Mouse (Mus musculus): ENCODE measurements around the gene Cdkal1. TPM values are rescaled to one million over a fixed set of nuclear protein-coding genes. Genes with fewer than 3 reads are reported as not detected.
A peak's percentile ranks its signal among the peaks of the same experiment; 100 is the strongest.

Gene Cdkal1
- polyA plus RNA-seq, 1 experiment from 2014 or later: 14.7 TPM

DNA sequence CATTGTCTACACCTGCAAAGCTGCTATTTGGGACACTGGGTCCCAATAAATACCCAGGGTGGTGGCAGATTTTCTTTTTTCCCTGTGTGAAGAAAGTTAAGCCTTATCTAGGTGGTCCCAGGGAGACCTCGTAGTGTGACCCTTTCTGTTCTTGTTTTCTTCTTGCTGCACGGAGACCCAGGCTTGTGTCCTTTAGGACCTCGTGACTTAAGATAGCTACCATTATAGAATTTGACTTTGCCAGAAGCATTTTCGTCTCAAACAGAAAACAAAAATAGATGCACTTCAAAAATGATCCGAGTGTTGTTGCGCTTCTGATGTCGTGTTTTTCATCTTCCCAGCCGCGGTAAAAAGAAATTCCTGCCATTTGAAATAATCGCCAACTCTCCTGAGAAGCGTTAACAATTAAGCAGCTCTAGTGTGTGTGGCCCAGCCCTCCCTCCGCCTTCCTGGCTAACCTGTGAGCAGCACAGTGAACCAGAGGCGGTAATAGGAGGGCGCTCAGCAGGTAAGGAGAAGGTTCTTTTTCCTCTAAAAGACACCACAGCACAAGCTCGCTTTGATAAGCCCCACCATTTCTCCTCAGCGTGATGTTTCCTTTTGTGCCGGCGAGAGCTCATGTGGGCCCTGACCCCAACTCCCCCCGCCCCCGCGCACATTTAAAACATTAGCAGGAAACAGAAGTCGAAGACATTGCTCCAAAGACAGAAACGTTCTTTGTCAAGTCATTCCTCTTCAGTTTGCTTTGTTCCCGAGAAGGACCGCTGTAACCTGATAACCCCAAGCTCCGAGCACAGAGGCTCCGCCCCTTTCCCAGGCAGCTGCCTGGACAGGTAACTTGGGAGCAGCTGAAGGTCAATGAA lies 645.1 kb downstream of the Cdkal1 start:
- peak overlapping the region; percentile 76 for H3K27ac ChIP-seq (replicated peaks)
- peak; percentile 74 for DNase-seq (ENCODE audit: low spot score)
- peak overlapping the region; percentile 24; the same call in 1 of the 2 replicates for H3K9ac ChIP-seq (ENCODE audit: low read length)
- H3K4me1 ChIP-seq (replicated peaks; ENCODE audit: control insufficient read depth, insufficient read depth): 0 out of 2 replicates have a peak, but pooled peaks cover 3% of the 10 kb centered on the region
- peak; percentile 83 for ATAC-seq (ENCODE audit: low FRiP score, low TSS enrichment)
- 7% methylated on average over 27 of the region's 27 CpGs for WGBS
- TF ChIP-seq CTCF (IDR thresholded peaks at IDR 0.05; ENCODE audit: low read depth): no peak
- no peak for TF ChIP-seq EP300 (optimal IDR thresholded peaks at IDR 0.05)
- H3K4me2 ChIP-seq (replicated peaks; ENCODE audit: low read depth): peak overlapping the region; percentile 66
- no peaks in the 10 kb centered on the region for H3K9me3 ChIP-seq (ENCODE audit: control insufficient read depth, low read length)
- H3K36me3 ChIP-seq (ENCODE audit: control insufficient read depth, insufficient read depth, low read length): no peaks in the 10 kb centered on the region
- peak overlapping the region; percentile 30 for H3K4me3 ChIP-seq (ENCODE audit: low read depth, low read length)
- no peaks in the 10 kb centered on the region for H3K27me3 ChIP-seq (ENCODE audit: control insufficient read depth, insufficient read depth, low read length)

DNA sequence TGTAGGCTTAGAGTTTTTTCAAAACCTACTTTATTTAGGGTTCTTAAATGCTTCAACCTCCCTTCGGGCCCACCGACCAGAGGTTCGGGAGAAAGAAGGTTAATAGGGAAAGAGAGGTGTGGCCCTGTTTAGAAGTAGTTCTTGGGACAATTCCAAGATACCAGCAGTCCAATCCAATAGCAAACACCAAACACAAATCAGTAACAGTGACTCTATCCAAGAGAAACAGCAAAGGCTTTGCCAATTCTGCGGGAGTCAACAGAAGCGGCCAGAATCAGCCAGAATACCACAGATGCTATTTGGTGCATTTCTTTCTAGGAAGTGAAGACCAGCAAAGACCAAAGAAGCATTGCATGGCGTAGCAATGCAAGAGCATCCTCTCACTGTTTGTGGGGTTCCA lies 646.7 kb downstream of the Cdkal1 start:
- H3K27me3 ChIP-seq (ENCODE audit: control insufficient read depth, insufficient read depth, low read length): no peaks in the 10 kb centered on the region
- TF ChIP-seq EP300 (optimal IDR thresholded peaks at IDR 0.05) (no peak), CTCF (IDR thresholded peaks at IDR 0.05; ENCODE audit: low read depth) (no peak)
- no peak overlapping the region for H3K4me2 ChIP-seq (replicated peaks; ENCODE audit: low read depth)
- H3K4me3 ChIP-seq (ENCODE audit: low read depth, low read length): no peak overlapping the region
- H3K36me3 ChIP-seq (ENCODE audit: control insufficient read depth, insufficient read depth, low read length): no peaks in the 10 kb centered on the region
- peak; percentile 6 for DNase-seq (ENCODE audit: low spot score)
- H3K27ac ChIP-seq (replicated peaks): no peak overlapping the region
- 0 out of 2 replicates have a peak, but pooled peaks cover 3% of the 10 kb centered on the region for H3K4me1 ChIP-seq (replicated peaks; ENCODE audit: control insufficient read depth, insufficient read depth)
- ATAC-seq (ENCODE audit: low FRiP score, low TSS enrichment): no peak
- WGBS: 92% methylated on average over 6 of the region's 6 CpGs
- H3K9ac ChIP-seq (ENCODE audit: low read length): no peak overlapping the region
- H3K9me3 ChIP-seq (ENCODE audit: control insufficient read depth, low read length): no peaks in the 10 kb centered on the region

DNA sequence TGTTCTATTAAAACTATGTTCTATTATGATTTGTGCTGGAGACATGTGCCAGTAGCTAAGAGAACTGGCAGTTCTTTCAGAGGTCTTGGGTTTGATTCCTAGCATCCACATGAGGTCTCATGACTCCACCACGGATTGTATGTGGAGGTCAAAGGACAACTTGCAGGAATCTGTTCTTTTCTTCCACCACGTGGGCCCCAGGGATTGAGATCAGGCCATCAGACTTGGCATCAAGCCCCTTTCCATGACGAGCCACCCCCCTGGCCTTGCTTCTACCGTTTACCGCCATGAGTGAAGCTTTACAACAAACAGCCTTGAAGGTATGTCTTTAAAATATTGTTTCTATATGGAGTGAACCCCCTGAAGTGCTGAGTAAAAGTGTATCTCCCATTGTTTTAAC lies 651.6 kb downstream of the Cdkal1 start:
- Histone ChIP-seq H3K9me3 (ENCODE audit: control insufficient read depth, low read length) (no peaks in the 10 kb centered on the region), H3K36me3 (ENCODE audit: control insufficient read depth, insufficient read depth, low read length) (no peaks in the 10 kb centered on the region), H3K27me3 (ENCODE audit: control insufficient read depth, insufficient read depth, low read length) (no peaks in the 10 kb centered on the region), H3K9ac (ENCODE audit: low read length) (no peak overlapping the region), H3K27ac (replicated peaks) (no peak overlapping the region), H3K4me3 (ENCODE audit: low read depth, low read length) (no peak overlapping the region), H3K4me1 (replicated peaks; ENCODE audit: control insufficient read depth, insufficient read depth) (0 out of 2 replicates have a peak, but pooled peaks cover 2% of the 10 kb centered on the region), H3K4me2 (replicated peaks; ENCODE audit: low read depth) (no peak overlapping the region)
- no peak for ATAC-seq (ENCODE audit: low FRiP score, low TSS enrichment)
- no peak for DNase-seq (ENCODE audit: low spot score)
- no peak for TF ChIP-seq EP300 (optimal IDR thresholded peaks at IDR 0.05)
- TF ChIP-seq CTCF (IDR thresholded peaks at IDR 0.05; ENCODE audit: low read depth): no peak
- 80% methylated on average over 5 of the region's 5 CpGs for WGBS

GRCm38 (mm10) chr13:29203426-29203825 lies 652.0 kb downstream of the Cdkal1 start:
- H3K36me3 ChIP-seq (ENCODE audit: control insufficient read depth, insufficient read depth, low read length): no peaks in the 10 kb centered on the region
- H3K9ac ChIP-seq (ENCODE audit: low read length): no peak overlapping the region
- WGBS: 65% methylated on average over 5 of the region's 5 CpGs

DNA sequence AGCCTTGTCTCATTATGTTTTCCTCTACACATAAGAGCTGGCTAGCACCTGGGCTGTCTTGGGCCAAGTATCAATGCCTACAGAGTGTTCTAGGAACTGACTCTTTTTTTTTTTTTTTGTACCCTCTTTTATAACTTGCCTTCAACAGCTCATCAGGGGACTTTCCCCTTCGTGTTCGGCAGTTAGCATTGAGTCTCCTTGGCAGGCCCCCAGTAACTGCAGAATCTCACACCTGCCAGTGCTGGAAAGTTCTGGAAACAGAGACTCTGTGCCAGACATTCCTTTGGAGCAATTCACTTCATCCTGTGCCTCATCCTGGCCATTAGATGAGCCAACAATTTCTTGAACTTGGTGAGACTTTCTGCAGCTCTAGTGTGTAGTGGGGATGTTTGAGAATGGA lies 652.9 kb downstream of the Cdkal1 start:
- 22% methylated on average over 2 of the region's 2 CpGs for WGBS
- no peaks in the 10 kb centered on the region for H3K36me3 ChIP-seq (ENCODE audit: control insufficient read depth, insufficient read depth, low read length)
- no peaks in the 10 kb centered on the region for H3K27me3 ChIP-seq (ENCODE audit: control insufficient read depth, insufficient read depth, low read length)
- peak overlapping the region; percentile 49; the same call in 1 of the 2 replicates for H3K27ac ChIP-seq (replicated peaks)
- peak; percentile 64 for TF ChIP-seq EP300 (optimal IDR thresholded peaks at IDR 0.05)
- no peak for TF ChIP-seq CTCF (IDR thresholded peaks at IDR 0.05; ENCODE audit: low read depth)
- H3K9ac ChIP-seq (ENCODE audit: low read length): no peak overlapping the region
- H3K4me2 ChIP-seq (replicated peaks; ENCODE audit: low read depth): no peak overlapping the region
- peak; percentile 42 for DNase-seq (ENCODE audit: low spot score)
- ATAC-seq (ENCODE audit: low FRiP score, low TSS enrichment): peak; percentile 85; the same call in 1 of the 2 replicates
- no peak overlapping the region for H3K4me3 ChIP-seq (ENCODE audit: low read depth, low read length)
- no peaks in the 10 kb centered on the region for H3K9me3 ChIP-seq (ENCODE audit: control insufficient read depth, low read length)
- H3K4me1 ChIP-seq (replicated peaks; ENCODE audit: control insufficient read depth, insufficient read depth): 0 out of 2 replicates have a peak, but pooled peaks cover 2% of the 10 kb centered on the region

More at GRCm38 (mm10) chr13:29203426-29203825, 652.0 kb downstream of the Cdkal1 start:
- 0 out of 2 replicates have a peak, but pooled peaks cover 2% of the 10 kb centered on the region for H3K4me1 ChIP-seq (replicated peaks; ENCODE audit: control insufficient read depth, insufficient read depth)
- DNase-seq (ENCODE audit: low spot score) (no peak), ATAC-seq (ENCODE audit: low FRiP score, low TSS enrichment) (no peak)
- H3K9me3 ChIP-seq (ENCODE audit: control insufficient read depth, low read length): no peaks in the 10 kb centered on the region
- H3K27me3 ChIP-seq (ENCODE audit: control insufficient read depth, insufficient read depth, low read length): no peaks in the 10 kb centered on the region
- H3K4me3 ChIP-seq (ENCODE audit: low read depth, low read length): no peak overlapping the region
- H3K27ac ChIP-seq (replicated peaks): no peak overlapping the region
- H3K4me2 ChIP-seq (replicated peaks; ENCODE audit: low read depth): no peak overlapping the region
- no peak for TF ChIP-seq CTCF (IDR thresholded peaks at IDR 0.05; ENCODE audit: low read depth)
- no peak for TF ChIP-seq EP300 (optimal IDR thresholded peaks at IDR 0.05)

GRCm38 (mm10) chr13:29199679-29200078 lies 655.8 kb downstream of the Cdkal1 start:
- ATAC-seq (ENCODE audit: low FRiP score, low TSS enrichment): no peak
- TF ChIP-seq CTCF (IDR thresholded peaks at IDR 0.05; ENCODE audit: low read depth) (no peak), EP300 (optimal IDR thresholded peaks at IDR 0.05) (no peak)
- no peak overlapping the region for H3K27ac ChIP-seq (replicated peaks)
- H3K4me3 ChIP-seq (ENCODE audit: low read depth, low read length): no peak overlapping the region
- 0 out of 2 replicates have a peak, but pooled peaks cover 2% of the 10 kb centered on the region for H3K4me1 ChIP-seq (replicated peaks; ENCODE audit: control insufficient read depth, insufficient read depth)
- 37% methylated on average over 6 of the region's 6 CpGs for WGBS
- DNase-seq (ENCODE audit: low spot score): no peak
- H3K4me2 ChIP-seq (replicated peaks; ENCODE audit: low read depth): no peak overlapping the region
- H3K9me3 ChIP-seq (ENCODE audit: control insufficient read depth, low read length): no peaks in the 10 kb centered on the region
- no peaks in the 10 kb centered on the region for H3K27me3 ChIP-seq (ENCODE audit: control insufficient read depth, insufficient read depth, low read length)
- no peak overlapping the region for H3K9ac ChIP-seq (ENCODE audit: low read length)
- no peaks in the 10 kb centered on the region for H3K36me3 ChIP-seq (ENCODE audit: control insufficient read depth, insufficient read depth, low read length)
